Mouse (Mus musculus) small intestine, adult 2 months (tissue): ENCODE measurements around the gene Ube2d1. TPM values are rescaled to one million over a fixed set of nuclear protein-coding genes. Genes with fewer than 3 reads are reported as not detected.

ENCODE experiments used
- H3K27ac ChIP-seq: fragments of 200-500 bp; 2 replicates; pipeline ENCODE4 v1.5.1; 2012; ENCODE audit warnings: low read depth, low read length, control low read depth, inconsistent platforms; ENCODE audit not compliant: insufficient read depth
- H3K27me3 ChIP-seq: fragments of 200-500 bp; 2 replicates; pipeline ENCODE4 v1.6.1; 2012; ENCODE audit warnings: mild to moderate bottlenecking, moderate library complexity, low read length, inconsistent platforms; ENCODE audit not compliant: control insufficient read depth, insufficient read depth
- H3K36me3 ChIP-seq: fragments of 200-500 bp; 2 replicates; pipeline ENCODE4 v1.6.1; 2012; ENCODE audit warnings: mild to moderate bottlenecking, low read length, control low read depth, inconsistent platforms; ENCODE audit not compliant: control insufficient read depth, insufficient read depth
- H3K4me1 ChIP-seq: fragments of 200-500 bp; 2 replicates; pipeline ENCODE4 v1.6.1; 2012; ENCODE audit warnings: low read length, inconsistent platforms, mixed read lengths; ENCODE audit not compliant: control insufficient read depth, insufficient read depth, insufficient read length
- H3K4me3 ChIP-seq: fragments of 200-500 bp; 2 replicates; pipeline ENCODE4 v1.5.1; 2012; ENCODE audit warnings: low read depth, mild to moderate bottlenecking, control low read depth, inconsistent platforms, low read length, moderate library complexity
- CTCF ChIP-seq: fragments of 200-500 bp; IDR thresholded peaks from 2 replicates; pipeline ENCODE4 v1.5.1; 2012; ENCODE audit warnings: low read depth, mild to moderate bottlenecking, control low read depth, inconsistent platforms, low read length, moderate library complexity, mixed read lengths; ENCODE audit not compliant: insufficient replicate concordance, insufficient read length; ENCODE audit errors: extremely low read depth
- POLR2A ChIP-seq: fragments of 200-500 bp; IDR thresholded peaks from 2 replicates; pipeline ENCODE4 v1.6.1; 2012; ENCODE audit warnings: low read depth, mild to moderate bottlenecking, control low read depth, inconsistent platforms, low read length, moderate library complexity
- WGBS: fragments of 180-500 bp; shearing (Covaris S2); methylation state at CpG from one replicate; pipeline ENCODE4 v1.1.7; 2018; 5-methylcytosine and 5-hydroxymethylcytosine counted together
- polyA plus RNA-seq: library from polyadenylated mRNA; depleted of rRNA; stranded (reverse); fragments of >200 nt; gene quantifications from 2 replicates; pipeline ENCODE4 v1.2.3, GENCODE M21; 2012

The Ube2d1 gene
- polyA plus RNA-seq, 1 experiment: 18.4 TPM

DNA sequence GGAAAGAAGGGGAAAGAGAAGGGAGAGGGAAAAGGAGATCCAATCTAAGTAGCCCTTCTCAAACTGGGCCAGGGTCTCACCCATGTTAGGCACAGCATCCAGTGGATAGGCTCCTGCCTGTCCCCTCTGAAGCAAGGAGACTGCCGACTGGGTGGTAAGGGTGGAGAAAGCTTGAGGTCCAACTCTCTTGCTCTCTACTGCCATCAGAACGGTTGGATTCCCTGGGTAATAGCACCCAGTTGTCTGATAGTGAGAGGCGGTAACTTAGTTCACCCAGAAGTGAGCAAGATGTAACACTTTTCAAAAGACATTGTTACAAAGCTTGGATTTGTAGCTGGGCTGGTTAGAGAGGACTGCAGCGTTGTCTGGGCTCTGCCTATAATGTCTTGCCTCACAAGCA lies 8.2 kb upstream of the Ube2d1 start:
- H3K4me3 ChIP-seq: no peak overlapping the region
- peaks cover 5% of the 10 kb centered on the region; the same call in 1 of the 2 replicates for H3K4me1 ChIP-seq
- H3K27ac ChIP-seq: no peak overlapping the region
- H3K36me3 ChIP-seq: no peaks in the 10 kb centered on the region
- no peaks in the 10 kb centered on the region; the same call in 1 of the 2 replicates for H3K27me3 ChIP-seq
- 61% methylated on average over 4 of the region's 4 CpGs for WGBS
- no peak for TF ChIP-seq POLR2A

DNA sequence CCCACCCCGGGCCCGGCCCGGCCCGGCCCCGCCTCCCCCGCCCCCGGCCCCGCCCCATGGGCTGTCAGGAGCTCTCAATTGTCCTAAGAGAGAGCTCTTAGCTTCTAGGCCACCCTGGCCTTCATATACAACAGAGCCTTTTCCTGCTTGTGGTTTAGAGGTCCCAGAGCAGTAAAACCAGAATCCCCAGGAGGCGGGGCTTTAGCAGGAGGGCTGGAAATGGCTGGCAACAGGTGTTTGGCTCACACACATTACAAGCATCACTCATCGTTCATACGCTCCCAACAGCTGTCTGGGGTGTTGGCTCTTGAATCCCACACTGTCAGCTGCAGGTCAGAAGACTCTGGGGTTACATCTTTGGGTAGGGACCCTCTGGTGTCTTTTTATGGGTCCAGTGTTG lies 7.2 kb upstream of the Ube2d1 start:
- TF ChIP-seq POLR2A (no peak), CTCF (no peak)
- Histone ChIP-seq H3K36me3 (no peaks in the 10 kb centered on the region), H3K4me3 (no peak overlapping the region), H3K4me1 (peaks cover 5% of the 10 kb centered on the region; the same call in 1 of the 2 replicates), H3K27me3 (no peaks in the 10 kb centered on the region; the same call in 1 of the 2 replicates), H3K27ac (no peak overlapping the region)
- 9% methylated on average over 4 of the region's 11 CpGs for WGBS

GRCm38 (mm10) chr10:71291801-71292200 lies 6.7 kb upstream of the Ube2d1 start:
- no peak overlapping the region for H3K27ac ChIP-seq
- no peaks in the 10 kb centered on the region for H3K36me3 ChIP-seq
- no peak for TF ChIP-seq POLR2A
- TF ChIP-seq CTCF: no peak
- 18% methylated on average over 4 of the region's 4 CpGs for WGBS
- no peaks in the 10 kb centered on the region; the same call in 1 of the 2 replicates for H3K27me3 ChIP-seq
- peaks cover 5% of the 10 kb centered on the region; the same call in 1 of the 2 replicates for H3K4me1 ChIP-seq
- no peak overlapping the region for H3K4me3 ChIP-seq

- Histone ChIP-seq H3K4me3 (no peak overlapping the region), H3K27me3 (no peaks in the 10 kb centered on the region; the same call in 1 of the 2 replicates), H3K4me1 (peaks cover 5% of the 10 kb centered on the region; the same call in 1 of the 2 replicates), H3K27ac (no peak overlapping the region), H3K36me3 (no peaks in the 10 kb centered on the region)
- WGBS: 18% methylated on average over 3 of the region's 3 CpGs
- no peak for TF ChIP-seq POLR2A
- no peak for TF ChIP-seq CTCF
Measured at GRCm38 (mm10) chr10:71291179-71291661, 6.2 kb upstream of the Ube2d1 start.

GRCm38 (mm10) chr10:71284511-71285125 lies 444 bp downstream of the Ube2d1 start:
- no peak overlapping the region for H3K27ac ChIP-seq
- H3K27me3 ChIP-seq: no peaks in the 10 kb centered on the region
- peaks cover 3% of the 10 kb centered on the region for H3K4me1 ChIP-seq
- peak overlapping the region; percentile 95 for H3K4me3 ChIP-seq
- TF ChIP-seq POLR2A: no peak
- no peak for TF ChIP-seq CTCF
- WGBS: under 1% methylated on average over 40 of the region's 41 CpGs
- H3K36me3 ChIP-seq: peaks cover 2% of the 10 kb centered on the region; the same call in 1 of the 2 replicates

GRCm38 (mm10) chr10:71284131-71284510 lies 941 bp downstream of the Ube2d1 start:
- WGBS: 11% methylated on average over 8 of the region's 8 CpGs
- no peaks in the 10 kb centered on the region for H3K27me3 ChIP-seq
- H3K36me3 ChIP-seq: peaks cover 2% of the 10 kb centered on the region; the same call in 1 of the 2 replicates
- H3K27ac ChIP-seq: no peak overlapping the region
- peaks cover 3% of the 10 kb centered on the region for H3K4me1 ChIP-seq
- H3K4me3 ChIP-seq: peak overlapping the region; percentile 95
- no peak for TF ChIP-seq CTCF
- TF ChIP-seq POLR2A: no peak

DNA sequence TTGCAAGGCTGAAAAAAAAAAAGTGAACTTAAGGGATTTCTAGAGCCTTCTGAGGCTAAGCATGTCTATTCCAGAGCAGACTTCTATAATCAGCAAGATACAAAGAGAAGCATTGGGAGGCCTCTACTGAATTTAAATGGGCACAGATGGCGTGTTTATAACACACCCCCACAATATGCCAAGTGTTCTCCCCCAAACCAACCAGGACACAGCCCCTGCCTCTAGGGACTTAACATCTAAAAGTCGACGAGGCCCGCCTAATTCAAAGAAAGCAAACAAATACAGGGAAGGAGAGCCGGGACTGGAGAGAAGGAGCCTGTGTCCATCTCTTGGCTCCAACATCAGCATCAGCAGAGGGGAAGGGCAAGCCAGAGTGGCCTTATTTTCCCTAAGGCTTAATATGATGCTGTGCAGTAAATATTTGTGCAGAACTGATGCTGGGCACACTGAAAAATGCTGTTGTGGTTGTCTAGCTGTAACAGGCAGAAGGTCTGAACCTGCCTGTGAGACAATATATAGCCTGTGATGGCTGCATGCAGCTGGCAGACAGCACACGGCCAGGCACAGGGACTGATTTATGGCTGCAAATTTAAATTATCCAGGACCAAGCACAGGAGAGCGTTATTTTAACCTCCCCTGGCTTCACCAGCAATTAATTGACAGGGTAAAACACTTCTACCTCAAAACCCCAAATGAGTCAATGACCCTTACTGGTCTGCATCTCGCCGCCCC lies 11.9 kb downstream of the Ube2d1 start:
- no peaks in the 10 kb centered on the region for H3K27me3 ChIP-seq
- H3K27ac ChIP-seq: no peak overlapping the region
- H3K4me1 ChIP-seq: no peaks in the 10 kb centered on the region
- TF ChIP-seq CTCF: no peak
- TF ChIP-seq POLR2A: no peak
- no peak overlapping the region for H3K4me3 ChIP-seq
- 71% methylated on average over 9 of the region's 9 CpGs for WGBS
- 0 out of 2 replicates have a peak, but pooled peaks cover 1% of the 10 kb centered on the region for H3K36me3 ChIP-seq
